Mouse (Mus musculus) hindbrain, postnatal 0 days (tissue): ENCODE measurements around the gene Awat1. TPM values are rescaled to one million over a fixed set of nuclear protein-coding genes. Genes with fewer than 3 reads are reported as not detected.

Experiments
- ATAC-seq: fragments of 200-750 bp; cut with Nextera tagmentation; 2 replicates; pipeline ENCODE4 v1.8.0; 2017; ENCODE audit warnings: mild to moderate bottlenecking, moderate TSS enrichment, moderate library complexity
- DNase-seq: peaks from one replicate; pipeline ENCODE4 v3.0.0-alpha.2; 2015; ENCODE audit warnings: low spot score
- H3K27ac ChIP-seq: fragments of 300-500 bp; sonication (generic); 2 replicates; pipeline ENCODE4 v1.5.1; 2014; ENCODE audit warnings: mild to moderate bottlenecking
- H3K27me3 ChIP-seq: fragments of 300-500 bp; sonication (generic); 2 replicates; pipeline ENCODE4 v1.6.1; 2014; ENCODE audit warnings: low read length, mixed read lengths; ENCODE audit not compliant: insufficient read depth
- H3K36me3 ChIP-seq: fragments of 300-500 bp; sonication (generic); 2 replicates; pipeline ENCODE4 v1.6.1; 2014; ENCODE audit warnings: low read length, mixed read lengths; ENCODE audit not compliant: insufficient read depth
- H3K4me1 ChIP-seq: fragments of 300-500 bp; sonication (generic); 2 replicates; pipeline ENCODE4 v1.6.1; 2014; ENCODE audit warnings: antibody characterized with exemption, low read length, mixed read lengths; ENCODE audit not compliant: insufficient read depth
- H3K4me2 ChIP-seq: fragments of 300-500 bp; sonication (generic); 2 replicates; pipeline ENCODE4 v1.6.1; 2014; ENCODE audit warnings: low read depth, mild to moderate bottlenecking, low read length, moderate library complexity, mixed read lengths
- H3K4me3 ChIP-seq: fragments of 300-500 bp; sonication (generic); 2 replicates; pipeline ENCODE4 v1.5.1; 2014; ENCODE audit warnings: low read length
- H3K9ac ChIP-seq: fragments of 300-500 bp; sonication (generic); replicated peaks from 2 replicates; pipeline ENCODE4 v1.6.1; 2014; ENCODE audit warnings: mild to moderate bottlenecking, low read length, moderate library complexity, mixed read lengths
- H3K9me3 ChIP-seq: fragments of 300-500 bp; sonication (generic); 2 replicates; pipeline ENCODE4 v1.6.1; 2016; ENCODE audit warnings: low read length, mixed read lengths
- CTCF ChIP-seq: IDR thresholded peaks from 2 replicates; pipeline ENCODE4 v1.5.1; 2016; ENCODE audit warnings: antibody characterized with exemption, control low read depth, low read depth
- WGBS: fragments of 180-500 bp; shearing (Covaris S2); extraction: QIAGEN DNeasy Blood & Tissue Kit; methylation state at CpG from one replicate; pipeline ENCODE4 v1.1.7; 2014; 5-methylcytosine and 5-hydroxymethylcytosine counted together
- polyA plus RNA-seq: library from polyadenylated mRNA; unstranded; fragments of >200 nt; fragmentation: Nextera tagmentation; extraction: Ambion mirVana; gene quantifications from 2 replicates; pipeline ENCODE4 v1.2.1, GENCODE M21; 2015
- total RNA-seq: library from RNA; depleted of rRNA; stranded (reverse); fragments of >200 nt; gene quantifications from 2 replicates; pipeline ENCODE4 v1.2.3, GENCODE M21; 2014; rRNA removed

Awat1 gene
- total and polyA plus RNA-seq, 2 experiments from 2014 or later, result not detected

- H3K9me3 ChIP-seq, result no peaks in the 10 kb centered on the region
- H3K9ac ChIP-seq, result no peak within 1 kb of the TSS
- no peaks in the 10 kb centered on the region for H3K4me1 ChIP-seq
- no peak within 1 kb of the TSS for H3K4me3 ChIP-seq
- DNase-seq (no peak), ATAC-seq (no peak)
- no peak for TF ChIP-seq CTCF
- H3K36me3 ChIP-seq, result no peaks in the 10 kb centered on the region
- no peaks in the 10 kb centered on the region for H3K27me3 ChIP-seq
- WGBS, result 65% methylated on average over 1 of the region's 1 CpGs
- H3K27ac ChIP-seq, result no peak within 1 kb of the TSS
- no peak within 1 kb of the TSS for H3K4me2 ChIP-seq
These were observed 33.3 kb downstream of the Awat1 start, which contains the start of gene Arr3 for GRCm38 (mm10) chrX:100605314-100605713. Arr3 (plus strand) TSS chrX:100605497.

DNA sequence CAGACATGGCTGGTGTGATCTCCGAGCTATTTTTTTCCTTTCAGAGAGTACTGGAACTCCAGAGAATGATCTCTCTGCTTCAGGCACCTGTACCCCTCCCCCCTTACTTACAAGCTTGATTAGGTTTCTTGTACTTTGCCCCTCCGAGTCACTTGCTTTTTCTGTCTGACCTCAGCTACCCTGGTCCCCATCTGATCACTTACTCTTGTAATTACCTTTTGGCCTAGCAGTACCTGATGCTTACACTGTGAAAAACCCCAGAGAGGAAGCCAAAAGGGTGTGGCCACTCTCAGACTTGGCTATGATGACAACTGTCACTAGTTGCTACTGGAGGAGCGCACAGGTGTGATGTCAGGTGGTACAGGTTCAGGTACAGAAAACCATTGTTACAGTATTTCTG, 46.4 kb downstream of the Awat1 start:
- Histone ChIP-seq H3K27me3 (no peaks in the 10 kb centered on the region), H3K4me2 (no peak overlapping the region), H3K9me3 (no peaks in the 10 kb centered on the region), H3K4me1 (no peaks in the 10 kb centered on the region), H3K27ac (no peak overlapping the region), H3K9ac (no peak overlapping the region), H3K36me3 (no peaks in the 10 kb centered on the region), H3K4me3 (no peak overlapping the region)
- no peak for DNase-seq
- TF ChIP-seq CTCF, result no peak
- ATAC-seq, result no peak
- 75% methylated on average over 3 of the region's 3 CpGs for WGBS

DNA sequence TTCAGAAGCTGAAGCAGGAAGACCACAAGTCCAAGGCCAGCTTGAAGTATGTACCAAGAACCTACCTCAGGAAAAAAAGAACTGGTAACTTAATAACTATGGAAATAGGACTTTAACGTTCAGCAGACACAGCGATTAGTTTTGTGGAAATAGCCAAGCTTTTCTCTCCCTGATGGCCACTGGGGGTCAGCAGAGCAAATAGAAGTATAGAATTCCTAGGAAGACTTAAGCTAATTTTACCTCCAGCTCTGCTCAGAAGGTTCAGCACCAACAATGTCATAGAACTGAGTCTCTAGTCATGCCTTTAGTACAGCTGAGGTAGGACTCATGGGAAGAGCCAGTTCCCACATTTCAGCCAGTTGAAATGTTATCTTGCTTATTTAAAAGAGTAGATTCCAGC, 49.3 kb downstream of the Awat1 start:
- peak; percentile 49 for DNase-seq
- Histone ChIP-seq H3K27me3 (no peaks in the 10 kb centered on the region), H3K36me3 (no peaks in the 10 kb centered on the region), H3K9me3 (no peaks in the 10 kb centered on the region), H3K27ac (no peak overlapping the region), H3K4me3 (no peak overlapping the region), H3K4me2 (no peak overlapping the region), H3K9ac (no peak overlapping the region), H3K4me1 (no peaks in the 10 kb centered on the region)
- ATAC-seq, result no peak
- WGBS, result 57% methylated on average over 2 of the region's 2 CpGs
- TF ChIP-seq CTCF, result peak; percentile 39

- Histone ChIP-seq H3K4me1 (no peaks in the 10 kb centered on the region), H3K9ac (no peak overlapping the region), H3K27me3 (no peaks in the 10 kb centered on the region), H3K27ac (no peak overlapping the region), H3K4me3 (no peak overlapping the region), H3K4me2 (no peak overlapping the region), H3K36me3 (no peaks in the 10 kb centered on the region), H3K9me3 (no peaks in the 10 kb centered on the region)
- no peak for ATAC-seq
- no peak for TF ChIP-seq CTCF
- 83% methylated on average over 4 of the region's 4 CpGs for WGBS
- DNase-seq, result no peak
These were observed 52.2 kb downstream of the Awat1 start for GRCm38 (mm10) chrX:100624242-100624641.

GRCm38 (mm10) chrX:100625146-100625545, 53.1 kb downstream of the Awat1 start:
- Histone ChIP-seq H3K9ac (peak overlapping the region; percentile 56; the same call in 1 of the 2 replicates), H3K36me3 (no peaks in the 10 kb centered on the region), H3K4me2 (peak overlapping the region; percentile 78), H3K27ac (no peak overlapping the region), H3K4me3 (peak overlapping the region; percentile 49), H3K27me3 (no peaks in the 10 kb centered on the region), H3K4me1 (no peaks in the 10 kb centered on the region), H3K9me3 (no peaks in the 10 kb centered on the region)
- 42% methylated on average over 7 of the region's 7 CpGs for WGBS
- TF ChIP-seq CTCF, result no peak
- DNase-seq (no peak), ATAC-seq (no peak)

- no peak for DNase-seq
- no peak for TF ChIP-seq CTCF
- WGBS, result 41% methylated on average over 3 of the region's 3 CpGs
- no peak; the same call in 1 of the 2 replicates for ATAC-seq
- peak within 1 kb of the TSS; percentile 56; the same call in 1 of the 2 replicates for H3K9ac ChIP-seq
- no peaks in the 10 kb centered on the region for H3K27me3 ChIP-seq
- H3K4me1 ChIP-seq, result no peaks in the 10 kb centered on the region
- H3K4me3 ChIP-seq, result peak within 1 kb of the TSS; percentile 49
- H3K36me3 ChIP-seq, result no peaks in the 10 kb centered on the region
- peak within 1 kb of the TSS; percentile 78 for H3K4me2 ChIP-seq
- H3K9me3 ChIP-seq, result no peaks in the 10 kb centered on the region
- peak within 1 kb of the TSS; percentile 38; the same call in 1 of the 2 replicates for H3K27ac ChIP-seq
These were observed 53.4 kb downstream of the Awat1 start, which contains the start of gene Kif4 for GRCm38 (mm10) chrX:100625546-100625801. Kif4 (plus strand) TSS chrX:100625737.

DNA sequence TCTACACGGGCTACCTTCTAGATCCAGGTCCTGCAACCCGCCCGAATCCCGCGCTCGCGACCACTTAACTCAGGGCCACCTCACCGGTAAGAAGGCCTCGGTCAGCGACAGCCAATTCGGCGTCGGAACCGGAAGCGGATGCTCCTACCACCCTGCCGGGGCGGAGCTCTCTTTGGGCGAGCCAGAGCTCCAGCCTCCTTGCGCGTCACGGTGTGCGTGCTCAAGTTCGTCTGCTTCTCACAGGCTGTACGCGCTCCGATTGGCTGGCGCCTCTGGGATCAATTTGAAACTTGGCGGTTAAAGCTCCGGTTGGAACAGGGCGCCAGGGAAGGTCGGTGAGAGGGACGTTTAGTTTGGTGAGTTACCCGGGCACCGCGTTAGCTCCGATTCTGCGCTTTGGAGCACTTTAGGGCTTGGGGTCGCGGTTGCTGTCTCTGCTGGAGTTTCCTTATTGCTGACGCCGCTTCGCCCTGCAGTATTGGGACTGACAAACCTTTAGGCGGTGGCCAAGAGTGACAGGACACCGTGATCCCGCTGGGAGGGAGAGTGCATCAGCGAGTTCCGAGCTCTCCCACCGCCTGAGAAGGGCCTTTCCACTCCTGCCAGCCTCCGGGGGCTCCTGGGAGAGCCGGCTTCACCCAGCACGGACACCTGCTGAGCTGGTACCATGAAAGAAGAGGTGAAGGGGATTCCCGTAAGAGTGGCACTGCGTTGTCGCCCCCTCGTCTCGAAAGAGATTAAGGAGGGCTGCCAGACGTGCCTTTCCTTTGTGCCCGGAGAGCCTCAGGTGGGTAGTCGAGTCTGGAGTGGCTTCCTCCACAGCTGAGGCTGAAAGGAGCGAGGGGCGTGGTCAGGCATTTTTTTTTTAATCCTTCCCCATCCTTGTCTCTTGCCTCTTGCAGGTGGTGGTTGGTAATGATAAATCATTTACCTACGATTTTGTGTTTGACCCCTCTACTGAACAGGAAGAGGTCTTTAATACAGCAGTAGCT, 54.0 kb downstream of the Awat1 start, which contains the start of gene Pdzd11:
TSS of gene Pdzd11 (minus strand) at position 767 of the 992 bp plus-strand sequence.
- ATAC-seq, result peak; percentile 100
- peak within 1 kb of the TSS; percentile 49 for H3K4me3 ChIP-seq
- no peaks in the 10 kb centered on the region for H3K4me1 ChIP-seq
- H3K9ac ChIP-seq, result peak within 1 kb of the TSS; percentile 56; the same call in 1 of the 2 replicates
- DNase-seq, result peak; percentile 96
- H3K4me2 ChIP-seq, result peak within 1 kb of the TSS; percentile 78
- TF ChIP-seq CTCF, result no peak
- no peaks in the 10 kb centered on the region for H3K36me3 ChIP-seq
- WGBS, result 27% methylated on average over 62 of the region's 62 CpGs
- H3K9me3 ChIP-seq, result no peaks in the 10 kb centered on the region
- H3K27me3 ChIP-seq, result no peaks in the 10 kb centered on the region
- H3K27ac ChIP-seq, result peak within 1 kb of the TSS; percentile 38; the same call in 1 of the 2 replicates

Other genes with a start within 250 kb of the Awat1 start
- gene Otud6a, start 143.2 kb upstream of the Awat1 start, total RNA-seq, result not detected in 2 replicates
- gene Otud6a, start 143.2 kb upstream of the Awat1 start, polyA plus RNA-seq, result not detected in 2 replicates
- gene Awat2, start 129.5 kb upstream of the Awat1 start, total RNA-seq, result 0.26 and 0.36 TPM in 2 replicates
- gene Awat2, start 129.5 kb upstream of the Awat1 start, polyA plus RNA-seq, result 0.09 and 0.15 TPM in 2 replicates
- gene Igbp1, start 78.0 kb upstream of the Awat1 start, total RNA-seq, result 32.9 and 35.2 TPM in 2 replicates
- gene Igbp1, start 78.0 kb upstream of the Awat1 start, polyA plus RNA-seq, result 28.8 and 30.0 TPM in 2 replicates
- not detected in 2 replicates for gene Dgat2l6, start 47.4 kb upstream of the Awat1 start, total RNA-seq
- not detected in 2 replicates for gene Dgat2l6, start 47.4 kb upstream of the Awat1 start, polyA plus RNA-seq
- gene P2ry4, start 22.6 kb downstream of the Awat1 start, total RNA-seq, result 0.05 TPM in 1 of 2 replicates, not detected in the other
- gene P2ry4, start 22.6 kb downstream of the Awat1 start, polyA plus RNA-seq, result 0.03 TPM in 1 of 2 replicates, not detected in the other
- gene Arr3, start 33.2 kb downstream of the Awat1 start, total RNA-seq, result not detected in 2 replicates
- gene Arr3, start 33.2 kb downstream of the Awat1 start, polyA plus RNA-seq, result 0.19 TPM in 1 of 2 replicates, not detected in the other
- 5.2 and 6.4 TPM in 2 replicates for gene Kif4, start 53.5 kb downstream of the Awat1 start, total RNA-seq
- gene Kif4, start 53.5 kb downstream of the Awat1 start, polyA plus RNA-seq, result 4.1 and 4.6 TPM in 2 replicates
- 29.0 and 35.5 TPM in 2 replicates for gene Pdzd11, start 54.3 kb downstream of the Awat1 start, total RNA-seq
- 76.7 and 83.3 TPM in 2 replicates for gene Pdzd11, start 54.3 kb downstream of the Awat1 start, polyA plus RNA-seq
- 31.8 and 46.5 TPM in 2 replicates for gene Gdpd2, start 157.6 kb downstream of the Awat1 start, total RNA-seq
- 35.2 and 38.2 TPM in 2 replicates for gene Gdpd2, start 157.6 kb downstream of the Awat1 start, polyA plus RNA-seq
- gene Dlg3, start 195.5 kb downstream of the Awat1 start, total RNA-seq, result 35.5 and 39.9 TPM in 2 replicates
- 2.9 and 3.7 TPM in 2 replicates for gene Dlg3, start 195.5 kb downstream of the Awat1 start, polyA plus RNA-seq